Mouse (Mus musculus) forebrain, embryonic 14.5 days (tissue): ENCODE measurements around the gene Gm15023. TPM values are rescaled to one million over a fixed set of nuclear protein-coding genes. Genes with fewer than 3 reads are reported as not detected.
A peak's percentile ranks its signal among the peaks of the same experiment; 100 is the strongest.
"Not testable (repeated sequence)": the region's sequence is repeated elsewhere in the genome, so short reads cannot be mapped to it uniquely, and the experiment has no call there.

Experiments used
- ATAC-seq: fragments of 200-750 bp; cut with Nextera tagmentation; 2 replicates; pipeline ENCODE4 v1.8.0; 2017; ENCODE audit warnings: mild to moderate bottlenecking, moderate library complexity
- DNase-seq: peaks from one replicate; pipeline ENCODE4 v3.0.0-alpha.2; 2015; ENCODE audit warnings: low spot score
- H3K27ac ChIP-seq: fragments of 300-500 bp; sonication (generic); 2 replicates; pipeline ENCODE4 v1.5.1; 2014; ENCODE audit warnings: low read depth, mild to moderate bottlenecking, control low read depth, low read length, moderate library complexity
- H3K27me3 ChIP-seq: fragments of 300-500 bp; sonication (generic); replicated peaks from 2 replicates; pipeline ENCODE4 v1.6.1; 2014; ENCODE audit warnings: low read length, control low read depth, mixed read lengths; ENCODE audit not compliant: control insufficient read depth, insufficient read depth
- H3K36me3 ChIP-seq: fragments of 300-500 bp; sonication (generic); 2 replicates; pipeline ENCODE4 v1.6.1; 2014; ENCODE audit warnings: low read length, control low read depth; ENCODE audit not compliant: control insufficient read depth, insufficient read depth
- H3K4me1 ChIP-seq: fragments of 300-500 bp; sonication (generic); 2 replicates; pipeline ENCODE4 v1.6.1; 2014; ENCODE audit warnings: antibody characterized with exemption, low read length, control low read depth; ENCODE audit not compliant: control insufficient read depth, insufficient read depth
- H3K4me2 ChIP-seq: fragments of 300-500 bp; sonication (generic); 2 replicates; pipeline ENCODE4 v1.6.1; 2014; ENCODE audit warnings: mild to moderate bottlenecking, control low read depth, low read length
- H3K4me3 ChIP-seq: fragments of 300-500 bp; sonication (generic); 2 replicates; pipeline ENCODE4 v1.5.1; 2014; ENCODE audit warnings: low read depth, low read length, control low read depth
- H3K9ac ChIP-seq: fragments of 300-500 bp; sonication (generic); 2 replicates; pipeline ENCODE4 v1.6.1; 2014; ENCODE audit warnings: mild to moderate bottlenecking, low read length, control low read depth, moderate library complexity
- H3K9me3 ChIP-seq: fragments of 300-500 bp; sonication (generic); replicated peaks from 2 replicates; pipeline ENCODE4 v1.6.1; 2016; ENCODE audit warnings: low read length, control low read depth, mixed read lengths; ENCODE audit not compliant: control insufficient read depth
- WGBS: fragments of 180-500 bp; shearing (Covaris S2); extraction: QIAGEN DNeasy Blood & Tissue Kit; methylation state at CpG from one replicate; pipeline ENCODE4 v1.1.7; 2014; 5-methylcytosine and 5-hydroxymethylcytosine counted together
- polyA plus RNA-seq: library from polyadenylated mRNA; unstranded; fragments of >200 nt; fragmentation: Nextera tagmentation; extraction: Ambion mirVana; gene quantifications from 2 replicates; pipeline ENCODE4 v1.2.1, GENCODE M21; 2014

Gm15023 gene
- polyA plus RNA-seq: not detected in 2 replicates

DNA sequence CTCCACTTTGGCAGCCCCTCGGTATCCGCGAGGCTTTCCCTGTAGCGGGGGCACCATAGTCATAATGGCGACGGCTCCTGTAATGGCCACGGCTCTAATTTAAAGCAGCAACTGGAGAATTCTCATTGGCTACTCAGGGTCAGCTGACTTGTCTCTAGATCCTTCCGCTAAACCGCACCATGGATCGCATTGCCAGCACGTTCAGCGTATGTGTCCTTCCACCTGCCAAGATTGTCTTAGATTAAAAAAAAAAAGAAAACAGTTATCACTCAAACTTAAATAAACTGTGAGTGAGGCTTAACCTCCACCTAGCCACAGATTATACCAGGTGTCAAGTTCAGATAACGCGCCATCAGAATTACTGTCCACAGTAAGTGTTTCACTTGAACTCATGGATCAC, at the start of gene Gm15023:
Gene Gm15023, minus strand, starts transcription at position 101 of the 400 bp plus-strand sequence.
- not testable (repeated sequence) for H3K9me3 ChIP-seq, H3K27ac ChIP-seq, H3K4me3 ChIP-seq, H3K9ac ChIP-seq, H3K4me2 ChIP-seq, H3K27me3 ChIP-seq, H3K4me1 ChIP-seq, H3K36me3 ChIP-seq, ATAC-seq, DNase-seq
- WGBS: 95% methylated on average over 5 of the region's 14 CpGs

DNA sequence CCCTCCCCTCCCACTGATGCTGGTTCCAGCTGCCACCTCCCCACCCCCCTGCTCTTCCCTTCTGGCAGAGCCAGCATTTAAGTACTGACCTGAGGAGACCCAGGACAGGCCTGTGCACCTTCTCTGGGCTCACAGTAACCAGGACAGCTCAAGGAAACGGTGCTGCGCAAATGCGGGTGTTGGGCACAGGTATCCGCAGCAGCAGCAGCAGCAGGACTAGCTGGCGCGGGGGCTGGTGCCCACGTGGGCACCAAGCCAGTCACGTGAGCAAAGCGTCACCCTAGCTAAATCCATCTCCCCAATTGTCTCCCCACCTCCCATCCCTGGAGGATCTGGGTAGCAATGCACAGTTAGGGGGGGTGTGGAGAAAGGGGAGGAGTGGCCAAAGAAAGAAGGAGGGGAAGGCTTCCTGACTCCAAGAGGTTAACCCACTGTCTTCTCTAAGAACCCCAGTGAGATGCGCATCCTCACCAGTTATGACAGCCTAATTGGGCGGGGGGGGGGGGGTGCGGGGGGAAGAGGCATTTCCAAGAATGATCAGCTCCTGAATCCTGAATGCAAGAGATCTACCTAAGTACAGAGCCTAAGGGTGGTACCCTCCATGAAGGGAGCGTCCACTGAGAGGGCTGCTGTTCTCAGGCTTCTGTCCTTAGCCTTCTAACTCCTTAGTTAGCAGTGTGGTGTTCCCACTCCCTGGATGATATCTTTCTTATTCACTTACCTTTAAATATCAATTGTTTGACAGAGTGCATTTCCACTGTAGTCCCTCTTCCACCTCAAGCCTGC, 33.2 kb upstream of the Gm15023 start, which contains the start of gene Tceal6:
Gene Tceal6, minus strand, starts transcription at position 252 of the 786 bp plus-strand sequence.
- Histone ChIP-seq H3K27me3 (no peaks in the 10 kb centered on the region), H3K4me3 (peak within 1 kb of the TSS; percentile 37), H3K4me1 (no peaks in the 10 kb centered on the region), H3K4me2 (peak within 1 kb of the TSS; percentile 57), H3K27ac (no peak within 1 kb of the TSS), H3K9me3 (no peaks in the 10 kb centered on the region), H3K36me3 (no peaks in the 10 kb centered on the region), H3K9ac (peak within 1 kb of the TSS; percentile 60)
- DNase-seq (peak; percentile 67), ATAC-seq (peak; percentile 92)
- WGBS: 33% methylated on average over 11 of the region's 13 CpGs

GRCm38 (mm10) chrX:135209773-135210435, 32.5 kb upstream of the Gm15023 start:
- WGBS: 40% methylated on average over 19 of the region's 21 CpGs
- peak overlapping the region; percentile 60 for H3K9ac ChIP-seq
- H3K27ac ChIP-seq, H3K36me3 ChIP-seq, H3K9me3 ChIP-seq, H3K4me1 ChIP-seq, H3K27me3 ChIP-seq: not testable (repeated sequence)
- peak; percentile 40 for ATAC-seq
- H3K4me2 ChIP-seq: peak overlapping the region; percentile 57
- peak; percentile 11 for DNase-seq
- H3K4me3 ChIP-seq: peak overlapping the region; percentile 37

GRCm38 (mm10) chrX:135189924-135190323, 12.5 kb upstream of the Gm15023 start:
- ATAC-seq, H3K36me3 ChIP-seq, H3K27ac ChIP-seq, H3K4me2 ChIP-seq, H3K9me3 ChIP-seq, H3K4me1 ChIP-seq, H3K27me3 ChIP-seq, H3K4me3 ChIP-seq, DNase-seq, H3K9ac ChIP-seq: not testable (repeated sequence)
- no CpG with 5 or more reads among the region's 6 CpGs for WGBS

DNA sequence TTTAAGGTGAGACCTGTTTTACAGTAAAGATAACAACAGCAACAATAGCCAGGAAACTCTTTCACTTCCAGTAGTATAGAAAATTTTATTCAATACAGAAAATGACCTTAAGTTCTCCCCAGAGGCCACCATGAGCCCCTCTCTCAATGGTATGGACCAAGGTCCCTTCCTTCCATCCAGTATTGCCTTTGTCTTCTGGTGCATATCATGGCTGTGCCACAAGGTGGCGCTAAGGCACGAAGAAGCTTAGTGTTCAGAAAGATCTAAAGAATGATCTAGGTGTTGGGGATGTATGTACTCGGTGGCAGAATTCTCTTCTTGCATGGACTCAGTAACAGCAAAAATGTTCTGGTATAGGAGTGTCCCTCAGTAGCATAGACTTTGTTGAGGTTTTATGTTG, 11.2 kb upstream of the Gm15023 start:
- WGBS: no CpG with 5 or more reads among the region's 3 CpGs
- not testable (repeated sequence) for H3K27ac ChIP-seq, H3K4me3 ChIP-seq, H3K27me3 ChIP-seq, DNase-seq, ATAC-seq, H3K9ac ChIP-seq, H3K36me3 ChIP-seq, H3K9me3 ChIP-seq, H3K4me1 ChIP-seq, H3K4me2 ChIP-seq

Other genes starting within 250 kb of the Gm15023 start
- 0.15 and 0.42 TPM in 2 replicates for gene Nxf2, start 212.9 kb downstream of the Gm15023 start, polyA plus RNA-seq
- gene Zmat1, start 168.4 kb downstream of the Gm15023 start, polyA plus RNA-seq: 6.5 and 7.3 TPM in 2 replicates
- 9.0 and 12.8 TPM in 2 replicates for gene Tceal6, start 33.1 kb upstream of the Gm15023 start, polyA plus RNA-seq
- gene Pramel3, start 124.7 kb upstream of the Gm15023 start, polyA plus RNA-seq: not detected in 2 replicates
- gene Gm5128, start 195.7 kb upstream of the Gm15023 start, polyA plus RNA-seq: 0.08 TPM in 1 of 2 replicates, not detected in the other